7 mouse cellular contexts compared by ENCODE assay signal in genomic region chr3:115713417-115714048, GRCm38 (mm10). TPM values are rescaled to one million over a fixed set of nuclear protein-coding genes. Genes with fewer than 3 reads are reported as not detected.
DNase-seq lines count a peak whose midpoint lies in the region; ATAC-seq and TF ChIP-seq lines count a peak whose summit lies in the region.

No protein-coding gene starts in this region.

- H3K4me1 ChIP-seq in G1E (ENCODE audit: insufficient read depth, low read depth, low read length) = peaks cover 53% of the 10 kb centered on the region
- peaks cover 10% of the 10 kb centered on the region for H3K4me1 ChIP-seq in liver, postnatal 0 days (ENCODE audit: insufficient read depth)

- TF ChIP-seq CTCF in G1E (IDR thresholded peaks at IDR 0.05; ENCODE audit: low read depth, low read length) = no peak
- TF ChIP-seq CTCF in brain, embryonic 14.5 days (IDR thresholded peaks at IDR 0.05; ENCODE audit: borderline replicate concordance, extremely low read depth, insufficient read depth, insufficient read length) = no peak
- no peak for TF ChIP-seq CTCF in liver, postnatal 0 days (IDR thresholded peaks at IDR 0.05; ENCODE audit: low read depth)

- peak overlapping the region; percentile 81 for H3K4me3 ChIP-seq in G1E (ENCODE audit: low read depth, low read length)
- H3K4me3 ChIP-seq in liver, postnatal 0 days (ENCODE audit: low read depth, low read length) = peak overlapping the region; percentile 57

- TF ChIP-seq POLR2A in brain, embryonic 14.5 days (IDR thresholded peaks at IDR 0.05; ENCODE audit: borderline replicate concordance, extremely low read depth, insufficient read depth, insufficient read length, poor library complexity, severe bottlenecking) = no peak

- intact Hi-C loops in heart, postnatal 36 days (cut with DNase I) = loop anchor here (1.0 to 5.0 kb wide), 6 partner anchors 50 to 265 kb away; partner anchors contain the start of gene Dph5

- DNase-seq in G1E (ENCODE audit: low spot score) = no peak
- peak; percentile 28 for DNase-seq in brain, embryonic 14.5 days (ENCODE audit: low read depth)
- peak; percentile 44 to 45 for DNase-seq in heart, postnatal 36 days
- no peak for DNase-seq in liver, postnatal 0 days
- DNase-seq in splenic B cell, adult 2 months (ENCODE audit: low read depth, low spot score) = peak; percentile 48
- no peak for DNase-seq in urinary bladder, postnatal 36 days (ENCODE audit: low spot score in 2 of 2)
- DNase-seq in cerebellum, postnatal 36 days = no peak

- peak overlapping the region; percentile 51 for H3K9ac ChIP-seq in liver, postnatal 0 days (replicated peaks)

- ATAC-seq in G1E (ENCODE audit: extremely low read depth, insufficient number of reproducible peaks, low FRiP score, poor library complexity, severe bottlenecking) = no peak
- ATAC-seq in liver, postnatal 0 days = no peak

- H3K27ac ChIP-seq in liver, postnatal 0 days (ENCODE audit: low read depth) = peak overlapping the region; percentile 75

- 7% methylated on average over 22 of the region's 22 CpGs for WGBS in liver, postnatal 0 days (ENCODE audit: insufficient replicate concordance)

- H3K9me3 ChIP-seq in G1E (replicated peaks) = no peaks in the 10 kb centered on the region
- H3K9me3 ChIP-seq in liver, postnatal 0 days (ENCODE audit: low read length) = no peaks in the 10 kb centered on the region

- no peak for TF ChIP-seq EP300 in liver, postnatal 0 days (IDR thresholded peaks at IDR 0.05; ENCODE audit: low read depth)

- H3K36me3 ChIP-seq in G1E (replicated peaks) = peaks cover 14% of the 10 kb centered on the region
- H3K36me3 ChIP-seq in liver, postnatal 0 days (replicated peaks; ENCODE audit: insufficient read depth, low read length) = peaks cover 12% of the 10 kb centered on the region
- peaks cover 23% of the 10 kb centered on the region for H3K36me3 ChIP-seq in splenic B cell, adult 2 months (ENCODE audit: control insufficient read depth, insufficient read depth, low read length, poor library complexity, severe bottlenecking)

- peak overlapping the region; percentile 93 for H3K4me2 ChIP-seq in liver, postnatal 0 days (ENCODE audit: low read depth, low read length)

- peaks cover 9% of the 10 kb centered on the region for H3K27me3 ChIP-seq in G1E (ENCODE audit: insufficient read depth, low read length)
- no peaks in the 10 kb centered on the region for H3K27me3 ChIP-seq in liver, postnatal 0 days (ENCODE audit: insufficient read depth, low read length)
- H3K27me3 ChIP-seq in splenic B cell, adult 2 months (ENCODE audit: control insufficient read depth, insufficient read depth, low read length, poor library complexity, severe bottlenecking) = no peaks in the 10 kb centered on the region

RNA-seq across cellular contexts. Expression of gene S1pr1, which starts 1.3 kb away (rescaled TPM):
- total RNA-seq in G1E (2014; fragmentation: Nextera tagmentation) (5.0 and 5.5 TPM in 2 replicates), G1E (2017) (2.1 and 2.6 TPM in 2 replicates)
- polyA plus RNA-seq in G1E (2012) = 0.17 and 0.26 TPM in 2 replicates
- 27.6 and 29.8 TPM in 2 replicates for polyA plus RNA-seq in brain, embryonic 14.5 days (2012; rRNA removed)
- total RNA-seq in heart, postnatal 36 days (2021) = 10 to 100 TPM; 48.3 to 50.2 TPM
- 10.3 and 11.1 TPM in 2 replicates for polyA plus RNA-seq in liver, postnatal 0 days (2015; fragmentation: Nextera tagmentation; extraction: Ambion mirVana)

Comparison
In these comparisons a context has a peak if more than half of its experiments do, and no peak if none do; other contexts are left out.
1. DNase-seq: peak in brain, embryonic 14.5 days (single experiment), heart, postnatal 36 days (2 of 2) and splenic B cell, adult 2 months (single experiment); none in G1E (single experiment), liver, postnatal 0 days (single experiment), urinary bladder, postnatal 36 days (0 of 2) and cerebellum, postnatal 36 days (0 of 2).